Mouse (Mus musculus) left cerebral cortex, postnatal 10 days (tissue): ENCODE measurements around the gene Rnf225. TPM values are rescaled to one million over a fixed set of nuclear protein-coding genes. Genes with fewer than 3 reads are reported as not detected.

Source experiments
- DNase-seq, 2 experiments: peaks; one replicate each; pipeline ENCODE4 v3.0.0; 2021 to 2022; ENCODE audit warnings: low spot score in 2 of 2, mixed read lengths in 1 of 2; ENCODE audit errors: extremely low spot score in 1 of 2
- intact Hi-C: fragments of 180-260 bp; cut with DNase I; formaldehyde crosslinking; loops from one replicate; pipeline ENCODE4 v1.15.1; 2025
- total RNA-seq, 2 experiments: library from RNA; stranded (reverse); gene quantifications; 2 replicates each; pipeline ENCODE4 v1.2.3; 2021

The Rnf225 gene
- total RNA-seq, 2 experiments from 2014 or later, result 1.3 to 1.6 TPM

DNA sequence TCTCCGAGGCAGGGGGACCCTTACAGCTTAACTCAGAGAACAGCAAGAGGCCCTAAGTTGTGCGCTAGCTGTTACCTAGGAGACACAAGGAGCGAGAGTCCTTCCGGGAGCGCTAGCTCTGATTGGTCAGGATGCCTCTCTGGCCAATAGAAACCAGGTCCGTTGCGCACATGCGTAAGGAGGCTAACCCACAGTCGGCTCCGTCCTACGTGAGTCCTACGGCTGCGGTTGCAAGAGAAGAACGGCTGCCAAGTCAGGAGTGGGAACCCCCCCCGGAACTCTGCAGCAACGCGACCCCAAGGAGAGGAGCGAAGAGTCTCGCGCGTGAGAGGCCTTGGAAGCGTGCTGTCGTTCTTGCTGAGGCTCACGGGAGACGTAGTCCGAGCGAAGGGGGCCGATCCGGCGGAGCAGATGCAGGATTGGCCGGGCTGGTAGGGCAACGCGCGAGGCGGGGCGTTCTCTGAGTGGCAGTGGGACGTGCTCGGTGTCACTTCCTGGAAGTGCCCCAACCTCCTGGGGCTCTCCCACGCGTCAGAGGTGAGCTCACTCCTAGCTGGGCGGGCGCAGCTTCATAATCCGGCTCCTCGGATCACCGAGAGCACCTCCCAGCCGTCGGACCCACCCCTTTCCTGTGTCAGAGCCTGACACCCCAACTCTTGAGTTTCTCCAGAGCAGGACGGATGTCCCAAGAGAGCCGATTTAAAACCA lies 50.6 kb downstream of the Rnf225 start, which contains the start of gene Zfp446:
Gene Zfp446 (plus strand): TSS at position 167 of the 708 bp plus-strand sequence.
- DNase-seq, result peak; percentile 97 to 100
- intact Hi-C loops, result no loop called here

DNA sequence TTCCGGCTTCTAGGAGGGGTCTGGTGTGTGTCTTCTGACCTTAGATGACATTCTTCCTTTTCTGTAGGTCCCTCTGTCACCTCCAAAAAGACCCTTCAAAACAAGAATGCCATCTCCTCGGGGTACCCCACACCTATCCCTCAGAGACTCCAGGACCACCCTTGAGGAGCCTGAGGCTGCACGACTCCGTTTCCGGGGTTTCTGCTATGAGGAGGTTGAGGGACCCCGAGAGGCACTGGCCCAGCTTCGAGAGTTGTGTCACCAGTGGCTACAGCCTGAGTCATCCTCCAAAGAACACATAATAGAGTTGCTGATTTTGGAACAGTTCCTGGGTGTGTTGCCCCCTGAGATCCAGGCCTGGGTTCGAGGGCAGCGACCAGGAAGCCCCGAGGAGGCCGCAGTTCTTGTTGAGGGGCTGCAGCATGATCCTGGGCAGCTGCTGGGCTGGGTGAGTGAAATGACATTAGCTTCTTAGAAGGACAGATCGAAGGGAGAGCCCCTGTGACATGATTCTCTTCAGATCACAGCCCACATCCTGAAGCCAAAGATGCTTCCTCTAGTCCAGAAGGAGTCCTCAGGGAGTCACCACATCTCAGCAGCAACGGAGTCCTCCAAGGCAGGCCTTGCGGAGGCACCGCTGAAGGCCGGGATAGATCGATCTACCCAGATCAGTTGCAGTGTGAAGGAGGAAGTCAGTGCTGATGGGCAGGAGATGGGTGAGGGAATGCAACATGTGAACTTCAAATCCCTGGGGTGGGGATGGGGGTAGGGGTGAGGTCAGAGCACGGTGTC lies 51.9 kb downstream of the Rnf225 start:
- intact Hi-C loops, result no loop called here
- DNase-seq, result peak in 1 of 2 experiments; percentile 37

DNA sequence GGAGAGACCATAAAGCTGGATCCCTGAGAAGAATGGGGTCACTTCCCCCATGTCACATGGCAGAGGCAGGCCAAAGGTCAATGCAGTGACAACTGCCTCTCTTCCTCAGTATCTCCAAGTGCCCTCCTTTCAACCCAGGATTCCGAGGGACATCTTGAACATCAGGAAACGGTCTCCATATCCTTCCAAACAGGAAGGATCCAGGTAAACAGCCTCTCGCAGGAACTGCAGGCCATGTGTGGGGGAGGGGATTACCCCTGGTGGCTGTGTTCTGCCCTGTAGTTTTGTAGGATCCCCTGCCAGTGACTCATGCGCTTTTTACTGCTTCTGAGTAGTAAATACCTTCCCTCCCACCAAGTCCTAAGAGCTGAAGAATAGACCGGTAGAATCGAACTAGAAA lies 52.6 kb downstream of the Rnf225 start:
- intact Hi-C loops, result no loop called here
- DNase-seq, result peak in 1 of 2 experiments; percentile 51

DNA sequence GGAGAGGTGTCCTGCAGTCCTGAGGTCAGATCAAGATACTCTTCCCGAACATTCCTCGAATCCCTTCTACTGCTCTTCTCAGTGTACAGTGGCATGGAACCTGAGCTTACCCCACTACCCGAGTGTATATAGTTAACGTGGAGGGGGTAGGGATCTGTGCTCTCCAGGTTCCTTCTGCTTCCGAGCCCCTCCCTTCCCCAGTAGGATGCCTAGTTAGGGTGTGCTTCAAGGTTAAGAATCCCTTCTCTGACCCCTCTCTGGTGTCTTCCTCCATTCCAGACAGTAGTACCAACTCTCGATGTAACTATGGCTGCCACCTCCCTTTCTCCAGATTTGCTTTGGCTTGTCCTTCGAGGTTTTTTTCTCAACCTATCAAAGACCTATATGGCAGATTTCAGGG lies 53.1 kb downstream of the Rnf225 start:
- intact Hi-C loops, result no loop called here
- no peak for DNase-seq

Other genes with a start within 250 kb of the Rnf225 start
- under 1 TPM in 1 of 2 experiments, not detected in 1; 0.16 TPM for gene Vmn2r55, start 242.4 kb upstream of the Rnf225 start, total RNA-seq
- under 1 TPM; 0.04 to 0.11 TPM for gene Vmn2r56, start 192.4 kb upstream of the Rnf225 start, total RNA-seq
- gene Zscan18, start 123.8 kb upstream of the Rnf225 start, total RNA-seq, result 10 to 100 TPM; 22.1 to 23.4 TPM
- 10 to 100 TPM; 20.2 to 20.9 TPM for gene Zfp329, start 108.6 kb upstream of the Rnf225 start, total RNA-seq
- gene Zfp110, start 92.7 kb upstream of the Rnf225 start, total RNA-seq, result 10 to 100 TPM; 14.5 to 16.7 TPM
- gene Zfp128, start 46.2 kb upstream of the Rnf225 start, total RNA-seq, result 1 to 10 TPM; 7.5 to 7.7 TPM
- gene Zscan22, start 29.6 kb upstream of the Rnf225 start, total RNA-seq, result 10 to 100 TPM; 11.2 to 12.3 TPM
- 100 to 1,000 TPM; 507 to 513 TPM for gene Rps5, start 5.1 kb upstream of the Rnf225 start, total RNA-seq
- gene Zfp324, start 38.4 kb downstream of the Rnf225 start, total RNA-seq, result 10 to 100 TPM; 15.3 to 16.7 TPM
- 1 to 10 TPM; 6.5 to 8.0 TPM for gene Zfp446, start 50.4 kb downstream of the Rnf225 start, total RNA-seq
- gene Slc27a5, start 70.8 kb downstream of the Rnf225 start, total RNA-seq, result under 1 TPM in 1 of 2 experiments, not detected in 1; 0.20 TPM
- gene Trim28, start 71.7 kb downstream of the Rnf225 start, total RNA-seq, result 100 to 1,000 TPM; 252 to 265 TPM
- 10 to 100 TPM; 31.3 to 32.1 TPM for gene Zbtb45, start 82.6 kb downstream of the Rnf225 start, total RNA-seq
- 100 to 1,000 TPM; 133 to 134 TPM for gene Chmp2a, start 107.4 kb downstream of the Rnf225 start, total RNA-seq
- 100 to 1,000 TPM; 221 to 229 TPM for gene Ube2m, start 110.9 kb downstream of the Rnf225 start, total RNA-seq
- 10 to 100 TPM; 15.2 to 15.9 TPM for gene Mzf1, start 127.3 kb downstream of the Rnf225 start, total RNA-seq
- gene Vmn1r85, start 167.8 kb downstream of the Rnf225 start, total RNA-seq, result under 1 TPM in 1 of 2 experiments, not detected in 1; 0.06 TPM
- gene Vmn1r86, start 192.5 kb downstream of the Rnf225 start, total RNA-seq, result not detected
- not detected for gene Vmn1r87, start 212.7 kb downstream of the Rnf225 start, total RNA-seq
- gene Vmn1r88, start 232.2 kb downstream of the Rnf225 start, total RNA-seq, result under 1 TPM; 0.17 to 0.20 TPM